Mouse (Mus musculus): ENCODE data around the gene Tubd1.

GRCm38 (mm10) chr11:86507334-86507733 is 37.5 kb upstream of the Tubd1 start:
- no peak for TF ChIP-seq POLR2AphosphoS2 (IDR thresholded peaks at IDR 0.05; ENCODE audit: insufficient read length, low read depth)
- no peak for TF ChIP-seq POLR2A (IDR thresholded peaks at IDR 0.05; ENCODE audit: insufficient read length, low read depth)
- no peak for TF ChIP-seq USF1 (IDR thresholded peaks at IDR 0.05; ENCODE audit: low read depth)
- TF ChIP-seq MYOD1 (IDR thresholded peaks at IDR 0.05; ENCODE audit: control insufficient read depth in 1 of 3, insufficient read length in 2 of 3, low read depth in 2 of 3): no peak
- TF ChIP-seq MYOG (IDR thresholded peaks at IDR 0.05; ENCODE audit: control insufficient read depth in 1 of 3, insufficient read depth in 1 of 3, insufficient read length in 2 of 3, low read depth in 2 of 3): no peak
- TF ChIP-seq TCF3 (IDR thresholded peaks at IDR 0.05; ENCODE audit: insufficient read length, low read depth): no peak
- TF ChIP-seq TCF12 (IDR thresholded peaks at IDR 0.05; ENCODE audit: insufficient read depth, poor library complexity, severe bottlenecking): no peak
- TF ChIP-seq MAX (IDR thresholded peaks at IDR 0.05; ENCODE audit: low read depth): no peak
